Mouse (Mus musculus) ES-E14 (cell line): ENCODE measurements around the gene Hsd17b13. TPM values are rescaled to one million over a fixed set of nuclear protein-coding genes. Genes with fewer than 3 reads are reported as not detected.
A peak's percentile ranks its signal among the peaks of the same experiment; 100 is the strongest.
"Not testable (repeated sequence)": the region's sequence is repeated elsewhere in the genome, so short reads cannot be mapped to it uniquely, and the experiment has no call there.

Source experiments
- DNase-seq: peaks from one replicate; pipeline ENCODE4 v3.0.0-alpha.2; 2013; ENCODE audit warnings: low read depth, low spot score
- H3K27ac ChIP-seq: 2 replicates; pipeline ENCODE4 v1.5.1; 2012; ENCODE audit warnings: low read depth, mild to moderate bottlenecking, low read length, moderate library complexity, mixed read lengths; ENCODE audit not compliant: poor library complexity, insufficient read depth, severe bottlenecking
- H3K36me3 ChIP-seq: 2 replicates; pipeline ENCODE4 v1.6.1; 2012; ENCODE audit warnings: mild to moderate bottlenecking, low read length, moderate library complexity, mixed read lengths; ENCODE audit not compliant: control insufficient read depth, poor library complexity, insufficient read depth, severe bottlenecking
- H3K4me1 ChIP-seq, 2 experiments: fragments of 150-350 bp in 1 of 2; sonication (generic) in 1 of 2; 2 replicates each; pipeline ENCODE4 v1.6.1; 2012; ENCODE audit warnings: low read length in 2 of 2, mild to moderate bottlenecking in 1 of 2, mixed read lengths in 1 of 2; ENCODE audit not compliant: control insufficient read depth in 2 of 2, insufficient read depth in 2 of 2, poor library complexity in 1 of 2
- H3K4me3 ChIP-seq, 2 experiments: fragments of 150-350 bp in 1 of 2; sonication (generic) in 1 of 2; 2 replicates each; pipeline ENCODE4 v1.5.1; 2012; ENCODE audit warnings: low read length in 2 of 2, low read depth in 1 of 2, mild to moderate bottlenecking in 1 of 2, mixed read lengths in 1 of 2; ENCODE audit not compliant: insufficient read depth in 1 of 2, poor library complexity in 1 of 2, severe bottlenecking in 1 of 2
- H3K9ac ChIP-seq: 2 replicates; pipeline ENCODE4 v1.6.1; 2012; ENCODE audit warnings: low read depth, mild to moderate bottlenecking, low read length, mixed read lengths; ENCODE audit not compliant: poor library complexity, insufficient read depth, severe bottlenecking
- H3K9me3 ChIP-seq: fragments of 150-350 bp; sonication (generic); 2 replicates; pipeline ENCODE4 v1.6.1; 2012; ENCODE audit warnings: low read depth, mild to moderate bottlenecking, low read length; ENCODE audit not compliant: control insufficient read depth, insufficient read depth
- CHD2 ChIP-seq: IDR thresholded peaks from 2 replicates; pipeline ENCODE4 v1.6.1; 2014; ENCODE audit warnings: mild to moderate bottlenecking, low read depth, low read length, inconsistent platforms
- HCFC1 ChIP-seq: IDR thresholded peaks from 2 replicates; pipeline ENCODE4 v1.6.1; 2012; ENCODE audit warnings: low read length, inconsistent platforms, borderline replicate concordance; ENCODE audit not compliant: insufficient read depth
- MAFK ChIP-seq: IDR thresholded peaks from 2 replicates; pipeline ENCODE4 v1.6.1; 2014; ENCODE audit warnings: mild to moderate bottlenecking, low read depth, low read length, inconsistent platforms; ENCODE audit not compliant: insufficient read depth
- ZC3H11A ChIP-seq: IDR thresholded peaks from 2 replicates; pipeline ENCODE4 v1.6.1; 2012; ENCODE audit warnings: low read depth, mild to moderate bottlenecking, inconsistent platforms, low read length, borderline replicate concordance
- ZNF384 ChIP-seq: IDR thresholded peaks from 2 replicates; pipeline ENCODE4 v1.6.1; 2012; ENCODE audit warnings: low read depth, low read length, inconsistent platforms
- in situ Hi-C, 2 experiments: fragments of 600-800 bp; cut with MboI; formaldehyde crosslinking; loops; one replicate each; pipeline ENCODE4 v1.15.1; 2025; ENCODE audit warnings: low sequenced_read_pairs in 2 of 2, inconsistent platforms in 1 of 2; ENCODE audit not compliant: unreplicated experiment in 2 of 2
- total RNA-seq: library from RNA; depleted of rRNA; stranded (reverse); fragments of 300-350 nt; gene quantifications from 2 replicates; pipeline ENCODE4 v1.2.3, GENCODE M21; 2012; rRNA removed

The Hsd17b13 gene
- total RNA-seq, result not detected in 2 replicates

- Histone ChIP-seq H3K4me1 (peaks cover 0 to 4% of the 10 kb centered on the region in 2 experiments; a peak in 1 of 4 replicates), H3K36me3 (no peaks in the 10 kb centered on the region), H3K9me3 (no peaks in the 10 kb centered on the region), H3K27ac (no peak within 1 kb of the TSS), H3K9ac (no peak within 1 kb of the TSS), H3K4me3 (no peak within 1 kb of the TSS)
- no peak for TF ChIP-seq CHD2
- TF ChIP-seq HCFC1, result no peak
- no peak for TF ChIP-seq MAFK
- TF ChIP-seq ZC3H11A, result no peak
- no peak for TF ChIP-seq ZNF384
- no peak for DNase-seq
- in situ Hi-C loops, result loop anchor here in 1 of 2 experiments (25.0 kb wide), 1 partner anchor 360 kb away; the partner anchor contains the start of gene Mepe
Measured at GRCm38 (mm10) chr5:103977297-103977696, at the start of gene Hsd17b13. Hsd17b13 (minus strand) TSS chr5:103977410.

DNA sequence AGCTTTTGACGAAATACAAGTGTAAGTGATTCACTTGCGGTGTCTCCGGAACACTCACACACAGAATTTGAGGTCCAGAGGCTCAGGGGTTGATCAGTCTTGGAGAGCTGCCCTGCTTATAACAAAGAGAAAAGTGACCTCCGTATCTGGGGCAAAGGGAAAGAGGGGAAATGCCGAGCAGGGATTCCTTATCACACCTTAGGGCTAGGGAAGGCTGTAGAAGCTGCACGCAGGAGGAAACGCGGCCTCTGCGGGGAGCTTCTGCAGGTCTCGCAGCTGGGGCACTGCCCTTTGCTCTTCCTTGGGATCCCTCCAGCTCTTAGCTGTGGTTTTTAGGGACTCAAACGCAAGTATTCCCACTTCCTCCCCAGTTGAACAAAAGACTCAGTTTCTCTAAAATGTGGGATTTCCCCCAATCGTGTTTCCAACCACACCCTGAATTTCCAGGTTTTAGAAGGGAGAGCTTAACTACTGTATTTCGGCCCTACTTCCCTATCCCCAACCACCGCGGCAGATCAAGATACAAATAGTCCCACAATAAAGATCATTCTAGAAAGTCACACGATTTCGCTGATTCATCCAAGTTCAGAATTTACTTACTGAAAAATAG is 48.1 kb upstream of the Hsd17b13 start:
- H3K9me3 ChIP-seq, result no peaks in the 10 kb centered on the region
- H3K36me3 ChIP-seq, result no peaks in the 10 kb centered on the region
- peak overlapping the region; percentile 5 to 53; a peak in 3 of 4 replicates for H3K4me3 ChIP-seq
- peak overlapping the region; percentile 58; the same call in 1 of the 2 replicates for H3K27ac ChIP-seq
- peak overlapping the region; percentile 36; the same call in 1 of the 2 replicates for H3K9ac ChIP-seq
- DNase-seq, result no peak
- TF ChIP-seq MAFK (no peak), HCFC1 (no peak), ZC3H11A (no peak), ZNF384 (no peak), CHD2 (no peak)
- H3K4me1 ChIP-seq, result peaks cover 19 to 21% of the 10 kb centered on the region in 2 experiments
- in situ Hi-C loops, result no loop called here

GRCm38 (mm10) chr5:104024762-104025161 is 47.6 kb upstream of the Hsd17b13 start:
- Histone ChIP-seq H3K4me1 (peaks cover 17 to 19% of the 10 kb centered on the region in 2 experiments), H3K36me3 (no peaks in the 10 kb centered on the region), H3K9me3 (no peaks in the 10 kb centered on the region), H3K9ac (peak overlapping the region; percentile 36; the same call in 1 of the 2 replicates), H3K27ac (no peak overlapping the region; the same call in 1 of the 2 replicates), H3K4me3 (peak overlapping the region in 1 of 2 experiments; percentile 53; a peak in 1 of 4 replicates)
- in situ Hi-C loops, result no loop called here
- no peak for DNase-seq
- TF ChIP-seq HCFC1 (no peak), ZNF384 (no peak), MAFK (no peak), CHD2 (no peak), ZC3H11A (no peak)

DNA sequence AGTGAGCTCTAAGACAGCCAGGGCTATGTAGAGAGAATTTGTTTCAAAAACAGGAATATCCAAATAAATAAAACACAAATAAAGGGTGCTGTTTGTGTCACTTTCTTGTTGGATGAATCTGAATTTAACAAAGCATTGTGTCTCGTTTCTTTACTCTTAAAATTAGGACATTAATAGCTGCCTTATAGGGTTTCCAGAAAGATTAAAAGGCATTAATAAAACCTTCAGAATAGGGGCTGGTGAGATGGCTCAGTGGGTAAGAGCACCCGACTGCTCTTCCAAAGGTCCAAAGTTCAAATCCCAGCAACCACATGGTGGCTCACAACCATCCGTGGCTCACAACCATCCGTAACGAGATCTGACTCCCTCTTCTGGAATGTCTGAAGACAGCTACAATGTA is 47.0 kb upstream of the Hsd17b13 start:
- H3K36me3 ChIP-seq, H3K27ac ChIP-seq, H3K9ac ChIP-seq, DNase-seq, H3K9me3 ChIP-seq, H3K4me3 ChIP-seq, in situ Hi-C loops: not testable (repeated sequence)
- peaks cover 18 to 19% of the 10 kb centered on the region in 2 experiments for H3K4me1 ChIP-seq
